14 mouse cellular contexts compared by ENCODE assay signal in genomic region chr17:4770052-4770451, GRCm38 (mm10).
DNase-seq lines count a peak whose midpoint lies in the region; TF ChIP-seq lines count a peak whose summit lies in the region.
"Had no signal": no experiment of that assay in that cellular context is flagged by ENCODE, and none has a peak within 500 bp of the region (broad histone marks: within the 10 kb centered on the region; RNA-seq: fewer than 3 reads in every experiment).

No protein-coding gene starts in this region.

- peak; percentile 82 for DNase-seq in heart, adult 11 months
- no peak for DNase-seq in heart, postnatal 36 days
- DNase-seq in left cerebral cortex, adult 2 months (ENCODE audit: extremely low spot score in 1 of 2, low spot score in 2 of 2): no peak
- DNase-seq in left cerebral cortex, adult 11 months (ENCODE audit: low spot score): no peak
- DNase-seq in adipocyte (ENCODE audit: low spot score): peak; percentile 7
- no peak for DNase-seq in urinary bladder, postnatal 36 days (ENCODE audit: low spot score in 2 of 2)
- no peak for DNase-seq in thymus, adult 2 months
- DNase-seq: adrenal gland, adult 2 months; cerebellum, adult 18-20 months; layer of hippocampus, adult 9-11 months had no signal

- WGBS in thymus, adult 2 months: 88% methylated on average over 3 of the region's 3 CpGs

- no peak overlapping the region for H3K27ac ChIP-seq in left cerebral cortex, adult 2 months
- no peak overlapping the region for H3K27ac ChIP-seq in thymus, adult 2 months (ENCODE audit: control insufficient read depth, insufficient read depth, low read length)
- H3K27ac ChIP-seq: embryonic facial prominence, embryonic 15.5 days; hindbrain, embryonic 12.5 days; limb, embryonic 13.5 days had no signal

- peaks cover 4% of the 10 kb centered on the region for H3K4me1 ChIP-seq in E14TG2a.4 (replicated peaks; ENCODE audit: low read depth, low read length)
- no peaks in the 10 kb centered on the region for H3K4me1 ChIP-seq in thymus, adult 2 months (replicated peaks; ENCODE audit: control insufficient read depth, insufficient read depth, low read length)
- H3K4me1 ChIP-seq: embryonic facial prominence, embryonic 15.5 days; hindbrain, embryonic 12.5 days had no signal

- H3K4me3 ChIP-seq in left cerebral cortex, adult 2 months: no peak overlapping the region
- H3K4me3 ChIP-seq in E14TG2a.4 (replicated peaks; ENCODE audit: low read length): no peak overlapping the region
- no peak overlapping the region for H3K4me3 ChIP-seq in thymus, adult 2 months (ENCODE audit: control insufficient read depth, insufficient read depth, low read length)
- H3K4me3 ChIP-seq: embryonic facial prominence, embryonic 15.5 days; hindbrain, embryonic 12.5 days; limb, embryonic 13.5 days had no signal

- no peak for TF ChIP-seq POLR2A in thymus, adult 2 months (IDR thresholded peaks at IDR 0.05; ENCODE audit: control insufficient read depth, extremely low read depth, insufficient read depth, low read length, poor library complexity)

- intact Hi-C loops in heart, postnatal 36 days (cut with DNase I): no loop called here
- intact Hi-C loops in left cerebral cortex, adult 2 months (cut with DNase I): loop anchor here (10.0 kb wide), 1 partner anchor 415 kb away; no protein-coding TSS in a partner anchor

- no peaks in the 10 kb centered on the region for H3K9me3 ChIP-seq in E14TG2a.4 (ENCODE audit: low read length)
- H3K9me3 ChIP-seq: embryonic facial prominence, embryonic 15.5 days; hindbrain, embryonic 12.5 days; limb, embryonic 13.5 days had no signal

- H3K27me3 ChIP-seq in E14TG2a.4 (ENCODE audit: insufficient read depth, low read length): no peaks in the 10 kb centered on the region
- no peaks in the 10 kb centered on the region for H3K27me3 ChIP-seq in thymus, adult 2 months (ENCODE audit: control insufficient read depth, insufficient read depth, low read length)
- H3K27me3 ChIP-seq: embryonic facial prominence, embryonic 15.5 days; hindbrain, embryonic 12.5 days; limb, embryonic 13.5 days had no signal

- no peaks in the 10 kb centered on the region for H3K36me3 ChIP-seq in E14TG2a.4 (ENCODE audit: insufficient read depth, low read length)
- H3K36me3 ChIP-seq in thymus, adult 2 months (ENCODE audit: control insufficient read depth, insufficient read depth, low read length): no peaks in the 10 kb centered on the region
- H3K36me3 ChIP-seq: embryonic facial prominence, embryonic 15.5 days; hindbrain, embryonic 12.5 days; limb, embryonic 13.5 days had no signal

- peak; percentile 59 for TF ChIP-seq CTCF in left cerebral cortex, adult 2 months (IDR thresholded peaks at IDR 0.05)
- TF ChIP-seq CTCF in E14TG2a.4 (conservative IDR thresholded peaks at IDR 0.05; ENCODE audit: low read length): peak; percentile 43
- no peak for TF ChIP-seq CTCF in thymus, adult 2 months (IDR thresholded peaks at IDR 0.05; ENCODE audit: borderline replicate concordance, control insufficient read depth, extremely low read depth, insufficient read depth, low read length, poor library complexity)

Comparison
In these comparisons a context has a peak if more than half of its experiments do, and no peak if none do; other contexts are left out.
1. DNase-seq: peak in heart, adult 11 months (single experiment) and adipocyte (single experiment); none in heart, postnatal 36 days (0 of 2), left cerebral cortex, adult 2 months (0 of 2), left cerebral cortex, adult 11 months (single experiment), urinary bladder, postnatal 36 days (0 of 2) and thymus, adult 2 months (single experiment).